Mouse (Mus musculus) B cell, adult 67 days (primary cell): Measurements from ENCODE around the gene Poln. TPM values are rescaled to one million over a fixed set of nuclear protein-coding genes. Genes with fewer than 3 reads are reported as not detected.

ENCODE experiments used
- total RNA-seq, 2 experiments: library from RNA; stranded (reverse); gene quantifications; 4 replicates each; pipeline ENCODE4 v1.2.4; 2023

Poln gene
- 1 to 10 TPM; 1.9 to 3.3 TPM for total RNA-seq

DNA sequence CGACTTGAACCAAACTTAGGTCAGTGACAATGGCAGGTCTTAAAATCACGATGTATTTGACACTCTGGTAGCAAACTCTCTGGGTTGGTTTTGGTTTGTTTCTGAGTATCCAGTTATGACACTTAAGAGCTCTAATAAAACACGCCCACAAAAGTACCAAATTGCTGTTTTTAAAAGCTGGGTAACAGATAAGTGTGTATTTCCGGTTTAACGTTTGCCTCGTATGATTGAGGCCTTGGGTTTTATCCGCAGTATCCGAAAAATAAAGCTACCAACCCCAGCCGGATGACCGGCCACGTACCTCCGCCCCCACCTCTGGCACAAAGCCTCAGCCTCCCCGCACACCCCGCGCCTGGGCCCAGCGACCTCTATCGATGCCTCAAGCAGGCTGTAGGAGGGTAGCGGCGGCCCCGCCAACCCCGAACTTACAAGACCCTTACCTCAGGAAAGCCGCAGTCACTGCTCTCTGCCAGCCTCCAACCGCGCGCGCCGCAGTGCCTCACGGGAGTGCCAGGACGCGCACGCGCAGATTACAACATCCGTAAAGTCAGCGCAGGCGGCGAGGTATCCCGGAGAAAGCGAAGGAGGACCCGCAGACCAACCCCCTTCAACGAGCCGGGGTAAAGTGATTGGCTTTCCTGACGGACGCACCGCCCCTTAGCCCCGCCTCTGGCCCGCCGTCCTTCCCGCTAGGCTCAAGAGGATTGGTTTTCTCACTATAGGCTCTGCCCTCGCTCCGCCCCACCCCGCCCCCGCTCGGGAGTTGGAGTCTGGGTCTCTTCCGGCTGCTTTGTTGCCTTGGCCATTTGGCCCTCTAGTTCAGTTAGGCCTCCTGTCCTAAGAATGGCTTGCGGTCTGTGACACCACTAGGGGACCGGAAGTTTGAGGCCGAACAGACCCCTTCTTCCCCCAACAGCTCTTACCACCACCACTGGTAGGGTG, at the start of gene Poln, which contains the start of gene Haus3:
Gene Poln (minus strand): TSS at position 499 of the 942 bp plus-strand sequence.
Gene Haus3 (minus strand): TSS at position 578 of the 942 bp plus-strand sequence.

DNA sequence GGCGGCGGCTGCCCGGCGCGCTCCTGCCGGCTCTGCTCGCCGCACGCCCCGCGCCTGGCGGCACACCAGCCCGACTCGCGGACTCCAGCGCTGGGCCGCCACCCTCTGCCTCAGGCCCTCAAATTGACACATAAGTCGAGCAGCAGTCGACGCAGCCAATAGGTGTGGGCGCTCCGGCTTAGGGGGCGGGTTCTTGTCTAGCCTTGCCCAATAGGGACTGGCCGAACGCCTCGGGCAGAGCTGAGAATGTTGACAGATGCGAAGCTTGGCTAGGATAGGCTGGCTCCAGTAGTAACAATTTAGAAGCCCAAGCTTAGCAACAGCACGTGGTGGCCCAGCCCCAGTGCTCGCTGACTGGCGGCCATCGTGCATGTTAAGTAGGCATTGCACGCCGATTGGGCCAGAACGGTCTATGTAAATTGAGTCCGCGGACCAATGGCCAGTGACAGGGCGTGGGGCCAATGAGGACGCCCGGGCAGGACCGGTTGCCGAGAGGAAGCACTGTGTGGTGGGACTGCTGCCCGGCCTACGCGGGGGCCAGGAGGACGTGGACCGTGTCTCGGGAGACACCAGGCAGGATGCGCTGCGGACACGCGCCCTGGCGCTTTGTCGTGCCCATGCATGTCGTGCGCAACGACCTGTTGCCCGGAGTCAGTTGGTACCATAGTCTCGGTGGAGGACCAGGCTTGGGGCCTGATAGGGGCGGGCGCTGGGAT, 18.5 kb upstream of the Poln start, which contains the start of gene Mxd4:
Gene Mxd4 (minus strand): TSS at position 120 of the 716 bp plus-strand sequence.

DNA sequence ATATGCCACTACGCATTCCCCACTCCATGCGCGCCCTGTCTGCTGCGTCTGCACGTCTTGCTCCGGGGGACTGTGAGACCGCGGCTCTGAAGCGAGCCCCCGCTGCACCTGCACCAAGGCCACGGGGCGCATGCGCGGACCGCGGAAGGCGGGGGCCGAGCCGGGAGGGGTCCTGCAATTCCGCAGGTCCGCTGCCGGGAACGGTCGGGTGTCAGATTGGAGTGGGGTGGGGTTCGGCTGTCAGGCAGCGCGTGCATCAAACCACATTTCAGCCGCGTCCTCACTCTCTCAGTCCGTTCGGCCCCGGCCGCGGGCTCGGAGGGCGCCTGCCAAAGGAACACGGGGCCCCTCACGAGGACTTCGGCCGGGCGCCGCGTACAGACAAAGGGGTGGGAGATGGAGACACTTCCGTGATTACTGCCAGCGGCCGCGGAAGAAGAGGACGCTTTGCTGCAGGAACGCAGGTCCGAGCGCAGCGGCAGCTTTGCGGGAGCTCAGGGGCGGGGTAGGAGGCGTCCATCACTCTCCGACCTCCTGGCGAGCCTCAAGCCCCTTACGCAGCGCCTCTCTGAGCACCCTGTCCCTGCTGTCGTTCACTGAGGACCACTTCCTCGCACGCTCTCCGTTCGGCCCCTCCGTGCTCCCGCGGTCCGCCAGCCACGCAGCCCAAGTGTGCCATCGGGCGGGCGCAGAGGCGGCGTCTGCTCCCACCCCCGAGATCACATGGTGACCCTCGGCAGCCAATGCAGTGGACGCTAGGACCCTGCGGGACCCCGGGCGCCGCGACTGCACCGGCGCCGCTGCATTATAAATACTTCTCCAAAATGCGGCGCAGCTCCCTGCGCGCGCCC, 173.2 kb downstream of the Poln start, which contains the start of gene Nat8l:
Gene Nat8l (plus strand): TSS at position 142 of the 851 bp plus-strand sequence.

DNA sequence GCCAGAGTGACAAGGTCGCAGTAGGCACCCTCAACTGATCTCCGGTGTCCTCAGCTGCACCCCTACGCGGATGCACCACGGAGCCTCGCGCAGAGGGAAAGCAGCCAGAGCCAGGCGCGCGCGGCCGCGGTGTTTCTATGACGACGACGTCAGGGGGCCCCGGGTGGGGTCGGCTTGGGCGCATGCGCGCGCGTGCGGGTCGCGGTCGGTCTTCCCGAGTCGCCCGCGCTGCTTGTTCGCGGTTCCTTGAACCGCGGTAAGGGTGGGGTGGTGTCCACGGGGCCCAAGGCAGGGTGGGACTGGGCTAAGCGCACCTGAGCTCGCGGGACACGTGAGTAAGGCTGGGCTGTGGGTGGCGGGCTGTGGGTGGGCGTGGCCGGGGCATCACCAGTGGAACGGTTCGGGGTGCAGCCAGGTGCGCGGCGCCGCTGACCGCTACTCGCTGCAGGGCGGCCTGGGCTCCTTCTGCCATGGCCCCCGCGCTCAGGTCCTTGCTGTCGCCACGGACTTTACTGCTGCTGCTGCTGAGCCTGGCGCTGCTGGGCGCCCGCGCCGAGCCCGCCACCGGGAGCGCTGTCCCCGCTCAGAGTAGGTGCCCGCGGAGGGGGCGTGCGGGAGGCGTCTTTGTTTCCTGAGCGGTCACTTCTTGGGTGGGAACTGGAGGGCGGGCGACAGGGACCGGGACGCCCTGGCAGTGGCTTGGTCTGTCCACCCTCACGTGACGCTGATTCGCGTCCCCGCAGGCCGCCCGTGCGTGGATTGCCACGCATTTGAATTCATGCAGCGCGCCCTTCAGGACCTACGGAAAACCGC, 185.7 kb downstream of the Poln start, which contains the start of gene Gm1673:
Gene Gm1673 (plus strand): TSS at position 125 of the 813 bp plus-strand sequence.

Other genes starting within 250 kb of the Poln start
- gene Nelfa, start 233.0 kb downstream of the Poln start, total RNA-seq = 10 to 100 TPM; 34.4 to 36.4 TPM
- gene Gm1673, start 186.0 kb downstream of the Poln start, total RNA-seq = not detected
- under 1 TPM; 0.09 to 0.30 TPM for gene Nat8l, start 173.5 kb downstream of the Poln start, total RNA-seq
- 10 to 100 TPM; 37.6 to 43.8 TPM for gene Haus3, start 79 bp upstream of the Poln start, total RNA-seq
- 10 to 100 TPM; 69.0 to 97.5 TPM for gene Mxd4, start 18.3 kb upstream of the Poln start, total RNA-seq
- 1 to 10 TPM; 1.0 to 2.8 TPM for gene Zfyve28, start 119.0 kb upstream of the Poln start, total RNA-seq
- not detected for gene Cfap99, start 119.2 kb upstream of the Poln start, total RNA-seq
- gene Rnf4, start 166.8 kb upstream of the Poln start, total RNA-seq = 100 to 1,000 TPM; 216 to 242 TPM
- 10 to 100 TPM; 79.4 to 91.9 TPM for gene Fam193a, start 200.5 kb upstream of the Poln start, total RNA-seq